Mouse (Mus musculus) lung, postnatal 0 days (tissue): ENCODE measurements around the gene Cmbl. TPM values are rescaled to one million over a fixed set of nuclear protein-coding genes. Genes with fewer than 3 reads are reported as not detected.

Source experiments
- ATAC-seq: fragments of 200-750 bp; cut with Nextera tagmentation; 2 replicates; pipeline ENCODE4 v1.8.0; 2017; ENCODE audit warnings: moderate library complexity
- DNase-seq: peaks from one replicate; pipeline ENCODE4 v3.0.0-alpha.2; 2016; ENCODE audit warnings: low spot score
- H3K27ac ChIP-seq: fragments of 300-500 bp; sonication (generic); 2 replicates; pipeline ENCODE4 v1.5.1; 2014; ENCODE audit warnings: antibody characterized with exemption, mild to moderate bottlenecking, low read length, mixed read lengths
- H3K27me3 ChIP-seq: fragments of 300-500 bp; sonication (generic); replicated peaks from 2 replicates; pipeline ENCODE4 v1.6.1; 2014; ENCODE audit warnings: low read length, mixed read lengths; ENCODE audit not compliant: insufficient read depth
- H3K36me3 ChIP-seq: fragments of 300-500 bp; sonication (generic); 2 replicates; pipeline ENCODE4 v1.6.1; 2014; ENCODE audit warnings: low read length, mixed read lengths; ENCODE audit not compliant: insufficient read depth
- H3K4me1 ChIP-seq: fragments of 300-500 bp; sonication (generic); 2 replicates; pipeline ENCODE4 v1.6.1; 2014; ENCODE audit warnings: antibody characterized with exemption, low read depth, low read length, mixed read lengths; ENCODE audit not compliant: insufficient read depth
- H3K4me2 ChIP-seq: fragments of 300-500 bp; sonication (generic); replicated peaks from 2 replicates; pipeline ENCODE4 v1.6.1; 2014; ENCODE audit warnings: low read depth, mild to moderate bottlenecking, low read length, moderate library complexity, mixed read lengths
- H3K4me3 ChIP-seq: fragments of 300-500 bp; sonication (generic); 2 replicates; pipeline ENCODE4 v1.5.1; 2014; ENCODE audit warnings: low read depth, low read length
- H3K9ac ChIP-seq: fragments of 300-500 bp; sonication (generic); replicated peaks from 2 replicates; pipeline ENCODE4 v1.6.1; 2014; ENCODE audit warnings: low read depth, mild to moderate bottlenecking
- H3K9me3 ChIP-seq: fragments of 300-500 bp; sonication (generic); 2 replicates; pipeline ENCODE4 v1.6.1; 2016; ENCODE audit warnings: low read length, mixed read lengths
- CTCF ChIP-seq: IDR thresholded peaks from 2 replicates; pipeline ENCODE4 v1.5.1; 2016; ENCODE audit warnings: antibody characterized with exemption, mild to moderate bottlenecking
- EP300 ChIP-seq: IDR thresholded peaks from 2 replicates; pipeline ENCODE4 v1.6.1; 2016; ENCODE audit warnings: antibody characterized with exemption, mild to moderate bottlenecking, control low read depth
- WGBS: fragments of 180-500 bp; shearing (Covaris S2); extraction: QIAGEN DNeasy Blood & Tissue Kit; methylation state at CpG from one replicate; pipeline ENCODE4 v1.1.7; 2014; 5-methylcytosine and 5-hydroxymethylcytosine counted together
- polyA plus RNA-seq: library from polyadenylated mRNA; unstranded; fragments of >200 nt; fragmentation: Nextera tagmentation; extraction: Ambion mirVana; gene quantifications from 2 replicates; pipeline ENCODE4 v1.2.1, GENCODE M21; 2015

Cmbl gene
- polyA plus RNA-seq, 1 experiment from 2014 or later, result 12.2 TPM

GRCm38 (mm10) chr15:31585238-31585637 lies 20.0 kb downstream of the Cmbl start:
- TF ChIP-seq CTCF, result no peak
- TF ChIP-seq EP300, result no peak
- no peaks in the 10 kb centered on the region for H3K27me3 ChIP-seq
- H3K4me3 ChIP-seq, result no peak overlapping the region
- H3K36me3 ChIP-seq, result no peaks in the 10 kb centered on the region; the same call in 1 of the 2 replicates
- no peak overlapping the region for H3K27ac ChIP-seq
- 74% methylated on average over 7 of the region's 7 CpGs for WGBS
- no peak overlapping the region for H3K9ac ChIP-seq
- H3K9me3 ChIP-seq, result no peaks in the 10 kb centered on the region
- ATAC-seq (no peak), DNase-seq (no peak)
- no peaks in the 10 kb centered on the region for H3K4me1 ChIP-seq
- H3K4me2 ChIP-seq, result no peak overlapping the region

GRCm38 (mm10) chr15:31586088-31586487 lies 20.9 kb downstream of the Cmbl start:
- peaks cover 5% of the 10 kb centered on the region; the same call in 1 of the 2 replicates for H3K36me3 ChIP-seq
- H3K4me1 ChIP-seq, result no peaks in the 10 kb centered on the region
- no peaks in the 10 kb centered on the region for H3K27me3 ChIP-seq
- H3K9me3 ChIP-seq, result no peaks in the 10 kb centered on the region
- ATAC-seq (no peak), DNase-seq (no peak)
- TF ChIP-seq EP300 (no peak), CTCF (no peak)
- no peak overlapping the region for H3K9ac ChIP-seq
- H3K27ac ChIP-seq, result no peak overlapping the region
- H3K4me2 ChIP-seq, result no peak overlapping the region
- no peak overlapping the region for H3K4me3 ChIP-seq
- 73% methylated on average over 5 of the region's 5 CpGs for WGBS

- TF ChIP-seq CTCF (peak; percentile 99), EP300 (no peak)
- Histone ChIP-seq H3K9ac (no peak overlapping the region), H3K4me3 (no peak overlapping the region), H3K4me1 (no peaks in the 10 kb centered on the region), H3K27ac (no peak overlapping the region), H3K27me3 (no peaks in the 10 kb centered on the region), H3K4me2 (no peak overlapping the region), H3K9me3 (no peaks in the 10 kb centered on the region), H3K36me3 (peaks cover 5% of the 10 kb centered on the region; the same call in 1 of the 2 replicates)
- peak; percentile 54 for ATAC-seq
- peak; percentile 85 for DNase-seq
- WGBS, result 4% methylated on average over 4 of the region's 4 CpGs
Observed at GRCm38 (mm10) chr15:31586519-31586918, 21.3 kb downstream of the Cmbl start.

GRCm38 (mm10) chr15:31587789-31588188 lies 22.6 kb downstream of the Cmbl start:
- Histone ChIP-seq H3K4me2 (no peak overlapping the region), H3K27me3 (no peaks in the 10 kb centered on the region), H3K4me3 (no peak overlapping the region), H3K9ac (no peak overlapping the region), H3K4me1 (no peaks in the 10 kb centered on the region), H3K36me3 (peaks cover 16% of the 10 kb centered on the region; the same call in 1 of the 2 replicates), H3K9me3 (no peaks in the 10 kb centered on the region), H3K27ac (no peak overlapping the region)
- no peak for TF ChIP-seq CTCF
- TF ChIP-seq EP300, result no peak
- ATAC-seq, result no peak
- WGBS, result 71% methylated on average over 2 of the region's 2 CpGs
- no peak for DNase-seq

- Histone ChIP-seq H3K27me3 (no peaks in the 10 kb centered on the region), H3K9me3 (no peaks in the 10 kb centered on the region), H3K4me3 (no peak overlapping the region), H3K9ac (no peak overlapping the region), H3K36me3 (peaks cover 25% of the 10 kb centered on the region; the same call in 1 of the 2 replicates), H3K4me1 (no peaks in the 10 kb centered on the region), H3K27ac (no peak overlapping the region), H3K4me2 (no peak overlapping the region)
- WGBS, result 47% methylated on average over 8 of the region's 8 CpGs
- no peak for DNase-seq
- TF ChIP-seq CTCF (no peak), EP300 (no peak)
- ATAC-seq, result no peak
Observed at GRCm38 (mm10) chr15:31588989-31589640, 23.9 kb downstream of the Cmbl start.

- H3K4me1 ChIP-seq, result no peaks in the 10 kb centered on the region
- no peak for TF ChIP-seq CTCF
- no peaks in the 10 kb centered on the region for H3K9me3 ChIP-seq
- H3K27ac ChIP-seq, result no peak overlapping the region
- H3K27me3 ChIP-seq, result no peaks in the 10 kb centered on the region
- DNase-seq (no peak), ATAC-seq (no peak)
- H3K9ac ChIP-seq, result no peak overlapping the region
- no peak overlapping the region for H3K4me2 ChIP-seq
- no peak overlapping the region for H3K4me3 ChIP-seq
- 95% methylated on average over 5 of the region's 5 CpGs for WGBS
- H3K36me3 ChIP-seq, result peaks cover 32% of the 10 kb centered on the region; the same call in 1 of the 2 replicates
Observed at GRCm38 (mm10) chr15:31590176-31590575, 25.0 kb downstream of the Cmbl start.
